Mouse (Mus musculus): Measurements from ENCODE around the gene Il6ra.

DNA sequence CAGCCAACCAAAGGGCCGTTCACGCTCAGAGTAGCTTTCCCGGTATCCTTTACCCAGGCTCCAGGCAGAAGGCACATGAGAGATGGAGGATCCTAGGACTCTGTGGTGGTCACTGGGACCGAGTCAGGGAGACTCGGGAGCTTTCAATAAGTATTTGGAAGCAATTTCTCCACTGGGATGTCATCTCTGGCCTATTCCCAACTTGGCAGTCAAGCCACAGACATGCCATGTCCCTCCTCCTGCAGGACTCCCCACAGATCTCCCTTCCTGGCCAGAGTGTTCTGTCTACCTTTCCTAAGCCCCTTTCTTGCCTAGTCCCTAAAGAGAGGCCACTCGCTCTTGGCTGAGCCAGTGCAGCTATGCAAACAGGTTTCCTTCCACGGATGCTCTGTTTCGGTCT, 35.9 kb downstream of the Il6ra start:
- TF ChIP-seq POLR2A (IDR thresholded peaks at IDR 0.05; ENCODE audit: insufficient read length, low read depth) (no peak), MYOD1 (IDR thresholded peaks at IDR 0.05; ENCODE audit: control insufficient read depth in 1 of 3, insufficient read length in 2 of 3, low read depth in 2 of 3) (no peak), USF1 (IDR thresholded peaks at IDR 0.05; ENCODE audit: low read depth) (no peak)
